Mouse (Mus musculus): ENCODE results near the gene Efna5. TPM values are rescaled to one million over a fixed set of nuclear protein-coding genes. Genes with fewer than 3 reads are reported as not detected.

The Efna5 gene
- total RNA-seq, 2 experiments from 2014 or later = 34.1 to 42.3 TPM

DNA sequence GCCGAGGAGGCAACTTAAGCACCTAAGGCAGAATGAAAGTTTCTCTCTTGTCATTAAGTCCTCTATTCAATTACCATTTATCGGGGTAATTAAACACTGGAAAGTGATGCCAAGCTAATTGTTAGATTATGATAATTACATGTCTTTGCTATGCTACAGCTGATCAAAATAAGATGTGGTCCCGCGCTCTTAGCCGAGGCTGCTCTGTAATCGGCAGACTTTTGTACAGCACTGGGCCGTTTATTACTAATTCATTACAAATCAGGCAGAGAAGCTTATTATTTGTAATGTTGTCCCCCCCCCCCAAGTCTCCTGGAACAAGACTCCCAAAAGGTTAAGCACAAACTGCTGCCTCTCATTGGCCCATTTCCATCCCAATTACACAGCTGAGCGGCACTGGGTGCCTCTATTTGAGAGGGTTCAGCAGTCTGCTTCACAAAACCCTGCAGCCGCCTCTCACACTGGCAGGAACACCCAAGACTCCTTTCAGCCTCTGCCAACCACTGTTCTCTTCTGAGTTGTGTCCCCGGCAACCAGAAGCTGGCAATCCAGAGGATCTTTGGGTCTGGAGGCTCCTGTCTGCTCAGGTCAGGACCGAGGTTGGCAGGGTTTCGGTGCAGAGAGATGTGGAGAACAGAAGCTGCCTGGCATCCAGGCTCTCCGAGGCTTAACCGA lies 221.5 kb downstream of the Efna5 start:
- DNase-seq (ENCODE audit: low spot score in 2 of 2) = peak; percentile 40 to 57

DNA sequence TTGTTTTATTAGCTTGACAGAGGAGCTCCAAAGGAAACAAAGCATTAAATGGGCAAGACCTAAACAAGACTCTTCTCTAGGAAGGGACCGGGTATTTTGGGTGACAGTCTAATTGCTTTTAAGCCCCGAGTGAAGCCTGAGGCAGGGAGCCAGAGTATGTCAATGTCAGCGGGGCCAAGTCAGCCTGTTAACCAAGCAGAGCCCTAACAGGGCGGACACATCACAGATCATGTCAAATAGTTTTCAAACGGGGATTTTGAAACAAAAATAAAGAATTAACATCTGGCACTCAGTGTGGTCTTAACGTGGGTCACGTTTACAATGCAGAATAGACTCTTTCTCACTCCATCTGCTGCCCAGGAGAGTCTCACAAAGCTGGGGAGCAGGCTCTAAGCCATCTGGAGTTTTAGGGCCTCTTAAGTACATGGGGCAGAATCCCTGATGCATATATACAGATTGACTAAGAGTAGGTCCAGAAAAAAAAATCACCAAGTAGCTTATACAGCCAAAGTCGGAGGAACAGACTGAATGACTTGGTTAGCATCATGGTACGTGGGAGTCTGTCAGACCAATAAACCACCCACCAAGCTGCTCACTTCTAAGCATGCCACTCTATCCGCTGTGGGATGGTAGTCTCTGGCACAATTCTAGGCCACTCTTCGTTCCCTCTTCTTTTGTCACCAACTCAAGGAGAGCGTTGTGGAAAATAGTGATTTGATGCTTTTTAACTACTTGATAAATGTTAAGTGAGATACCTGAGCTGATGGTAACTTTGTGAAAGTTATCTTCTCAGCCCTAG lies 223.1 kb downstream of the Efna5 start:
- DNase-seq (ENCODE audit: low spot score in 2 of 2) = no peak

DNA sequence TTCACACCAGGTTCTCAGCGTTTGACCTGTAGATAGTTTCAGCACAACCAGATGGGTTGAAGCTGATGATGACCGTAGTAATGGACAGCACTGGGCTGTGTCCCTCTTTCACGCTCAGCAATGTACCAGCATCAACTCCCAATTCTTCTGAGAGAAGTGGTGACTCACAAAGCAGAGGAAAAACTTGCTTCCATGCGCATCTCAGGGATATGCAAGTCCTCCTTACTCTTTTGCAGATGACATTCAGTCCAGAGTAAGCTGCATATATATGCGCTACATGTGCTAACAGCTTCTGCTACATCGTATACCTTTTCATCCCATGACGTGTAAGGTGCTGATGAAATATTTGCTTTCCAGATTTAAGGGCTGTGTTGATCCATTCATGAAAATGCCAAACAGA lies 224.1 kb downstream of the Efna5 start:
- no peak for DNase-seq (ENCODE audit: low spot score in 2 of 2)

- DNase-seq (ENCODE audit: low spot score in 2 of 2) = peak in 1 of 2 experiments; percentile 48
Measured at GRCm38 (mm10) chr17:62656591-62656990, 224.5 kb downstream of the Efna5 start.

DNA sequence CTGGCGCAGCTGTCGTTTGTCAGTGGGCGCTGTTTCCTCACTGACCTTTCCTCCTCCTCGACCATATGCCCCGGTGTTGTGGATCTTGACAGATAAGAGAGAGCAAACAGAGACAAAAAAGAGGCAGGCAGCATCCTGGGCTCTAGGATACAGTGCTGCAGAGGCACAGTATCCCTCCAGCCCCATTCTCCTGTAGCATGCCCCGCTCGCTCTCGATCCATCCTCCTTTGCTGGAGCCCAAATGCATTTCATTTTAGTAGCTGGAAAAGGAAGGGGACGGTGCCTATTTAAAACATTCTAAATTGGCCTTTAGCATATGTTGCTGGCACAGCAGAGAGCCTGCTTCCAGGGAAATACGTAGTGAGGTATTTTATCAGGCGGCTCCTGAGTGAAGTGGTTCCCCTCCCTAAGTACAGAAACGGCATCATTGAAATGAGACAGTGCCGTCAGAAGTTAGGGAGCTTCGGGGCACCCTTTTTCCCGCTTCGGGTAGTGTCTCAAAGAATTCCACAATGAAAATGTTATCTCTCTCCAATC lies 225.2 kb downstream of the Efna5 start:
- DNase-seq (ENCODE audit: low spot score in 2 of 2) = peak; percentile 32 to 36

- DNase-seq (ENCODE audit: low spot score in 2 of 2) = no peak
Measured at GRCm38 (mm10) chr17:62652451-62652850, 228.7 kb downstream of the Efna5 start.

DNA sequence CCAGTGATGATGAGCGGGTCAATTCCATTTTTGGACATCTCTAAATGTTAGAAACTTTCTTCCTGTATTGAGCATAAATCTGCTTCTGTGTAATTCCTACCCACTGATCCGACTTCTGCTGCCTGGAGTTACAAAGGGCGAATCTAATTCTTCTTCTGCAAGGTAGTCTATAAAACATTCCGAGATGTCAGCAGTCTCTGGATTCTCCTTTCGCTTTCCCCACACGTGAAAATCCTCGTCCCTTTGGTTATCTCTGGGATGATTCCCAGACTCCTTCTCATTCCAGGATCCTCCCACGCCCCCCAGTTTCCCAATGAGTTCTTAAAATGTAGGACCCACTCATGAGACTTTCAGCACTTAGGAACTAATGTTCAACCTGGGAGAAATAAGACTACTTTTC lies 229.4 kb downstream of the Efna5 start:
- DNase-seq (ENCODE audit: low spot score in 2 of 2) = no peak

GRCm38 (mm10) chr17:62649293-62649950 lies 231.7 kb downstream of the Efna5 start:
- peak in 1 of 2 experiments; percentile 22 for DNase-seq (ENCODE audit: low spot score in 2 of 2)

DNA sequence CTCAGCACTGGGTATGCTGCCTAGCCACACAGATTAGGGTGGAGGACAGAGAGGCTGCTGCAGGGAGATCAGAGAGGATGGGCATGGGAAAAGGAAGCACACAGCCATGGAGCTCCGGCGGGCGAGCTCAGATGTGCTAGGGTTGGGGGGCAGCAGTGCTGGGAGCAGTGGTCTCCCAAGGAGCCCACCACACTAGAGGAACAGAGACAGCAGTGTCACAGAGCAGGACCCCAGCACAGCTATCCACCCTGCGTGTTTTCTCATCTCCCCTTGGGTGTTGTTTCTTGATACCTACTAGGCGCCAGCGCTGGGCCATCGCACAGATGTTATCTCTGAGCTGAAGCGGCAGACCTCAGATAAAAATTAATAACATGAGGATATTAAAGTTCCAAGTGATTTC lies 234.3 kb downstream of the Efna5 start:
- no peak for DNase-seq (ENCODE audit: low spot score in 2 of 2)

- DNase-seq (ENCODE audit: low spot score in 2 of 2) = no peak
Measured at GRCm38 (mm10) chr17:62642447-62643145, 238.5 kb downstream of the Efna5 start.

DNA sequence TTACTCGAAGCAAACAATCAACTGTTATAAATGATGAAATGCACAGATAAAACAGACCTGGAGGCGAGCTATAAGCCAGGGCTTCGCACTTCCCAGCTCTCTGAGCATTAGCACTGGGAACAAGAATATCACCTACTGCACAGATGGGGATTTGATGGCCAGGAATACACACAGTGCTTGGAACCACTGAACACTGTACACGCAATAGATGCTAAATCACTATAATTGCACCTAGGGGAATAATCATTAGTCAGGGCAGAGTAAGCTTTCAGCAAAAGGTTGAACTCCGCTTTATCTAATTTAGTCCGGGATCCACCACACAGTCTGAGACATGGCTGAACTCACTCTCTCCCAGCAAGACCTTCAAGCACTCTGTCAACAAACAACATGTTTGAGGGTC lies 240.5 kb downstream of the Efna5 start:
- DNase-seq (ENCODE audit: low spot score in 2 of 2) = no peak

DNA sequence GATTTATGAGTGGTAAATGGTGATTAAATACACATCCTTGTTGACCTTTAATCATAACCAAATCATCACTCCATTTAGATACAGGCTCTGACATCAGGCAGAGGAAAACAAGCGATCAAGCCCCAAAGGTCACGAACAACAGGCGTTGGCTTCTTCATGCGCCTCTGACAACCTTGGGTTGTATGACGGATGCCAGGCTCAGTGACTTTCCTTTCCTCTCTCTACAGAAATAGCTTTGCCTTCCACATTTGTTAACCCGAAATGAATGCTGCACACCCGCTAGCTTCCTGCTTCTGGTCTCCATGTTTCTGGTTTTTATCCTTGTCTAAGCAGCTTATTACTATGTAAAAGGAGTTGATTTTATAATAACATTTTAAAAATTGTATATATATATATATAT lies 244.2 kb downstream of the Efna5 start:
- no peak for DNase-seq (ENCODE audit: low spot score in 2 of 2)

- no peak for DNase-seq (ENCODE audit: low spot score in 2 of 2)
Measured at GRCm38 (mm10) chr17:62634937-62635336, 246.2 kb downstream of the Efna5 start.

- no peak for DNase-seq (ENCODE audit: low spot score in 2 of 2)
Measured at GRCm38 (mm10) chr17:62628474-62628873, 252.6 kb downstream of the Efna5 start.

DNA sequence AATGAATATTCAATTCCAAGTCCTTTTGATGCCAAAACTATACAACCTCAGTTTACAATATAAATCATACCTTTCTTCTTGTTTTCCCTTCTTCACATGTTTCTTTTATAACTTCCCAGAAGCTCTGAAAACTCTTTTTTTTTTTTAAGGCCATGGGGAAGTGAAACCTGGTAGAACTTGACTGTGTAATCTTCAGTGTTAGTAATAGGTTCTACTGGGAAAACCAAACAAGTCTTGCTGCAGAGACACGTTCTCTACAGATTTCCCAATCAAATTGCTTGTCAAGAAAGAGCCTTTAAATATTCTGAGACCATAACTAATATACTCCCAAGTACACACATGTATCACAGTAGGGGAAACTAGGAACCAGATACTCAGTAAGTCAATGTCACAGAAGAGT lies 253.6 kb downstream of the Efna5 start:
- no peak for DNase-seq (ENCODE audit: low spot score in 2 of 2)

GRCm38 (mm10) chr17:62625646-62626020 lies 255.5 kb downstream of the Efna5 start:
- DNase-seq (ENCODE audit: low spot score in 2 of 2) = no peak

DNA sequence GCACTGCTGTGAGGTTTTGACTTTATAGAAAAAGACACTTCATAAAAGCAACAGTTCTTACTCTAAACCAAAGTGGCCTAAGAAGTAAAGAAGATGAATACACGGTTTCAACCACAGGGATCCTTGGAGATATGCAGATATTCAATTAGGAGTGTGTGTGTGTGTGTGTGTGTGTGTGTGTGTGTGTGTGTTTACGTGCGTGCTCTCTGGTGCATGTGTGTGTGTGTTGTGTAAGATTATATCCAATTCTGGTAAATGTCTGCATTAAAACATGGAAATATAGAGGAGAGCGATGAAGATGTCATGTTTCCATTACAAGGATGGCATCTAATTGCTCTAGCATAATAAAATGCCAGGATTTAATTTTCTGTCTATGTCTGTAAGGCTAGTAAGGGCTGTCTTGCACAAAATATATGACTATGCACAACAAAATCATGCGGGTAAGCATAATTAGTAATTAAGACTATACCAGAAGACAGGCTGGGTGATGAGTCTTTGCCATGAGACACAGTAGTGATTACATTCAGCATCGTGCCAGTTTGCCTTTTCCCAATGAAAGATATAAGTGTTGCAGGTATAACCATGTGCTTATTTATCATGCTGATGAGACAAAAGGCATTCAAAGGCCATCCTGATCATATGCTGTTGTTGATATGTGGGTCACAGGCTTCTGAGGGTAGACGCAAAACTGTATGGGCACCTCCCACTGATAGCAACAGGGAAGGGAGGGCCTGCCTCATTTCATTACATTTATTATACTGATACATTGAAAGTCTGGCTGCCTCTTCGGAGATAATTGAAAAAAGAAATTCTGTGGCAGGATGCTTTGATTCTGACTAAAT lies 256.1 kb downstream of the Efna5 start:
- DNase-seq (ENCODE audit: low spot score in 2 of 2) = no peak

GRCm38 (mm10) chr17:62623224-62623623 lies 257.9 kb downstream of the Efna5 start:
- no peak for DNase-seq (ENCODE audit: low spot score in 2 of 2)

DNA sequence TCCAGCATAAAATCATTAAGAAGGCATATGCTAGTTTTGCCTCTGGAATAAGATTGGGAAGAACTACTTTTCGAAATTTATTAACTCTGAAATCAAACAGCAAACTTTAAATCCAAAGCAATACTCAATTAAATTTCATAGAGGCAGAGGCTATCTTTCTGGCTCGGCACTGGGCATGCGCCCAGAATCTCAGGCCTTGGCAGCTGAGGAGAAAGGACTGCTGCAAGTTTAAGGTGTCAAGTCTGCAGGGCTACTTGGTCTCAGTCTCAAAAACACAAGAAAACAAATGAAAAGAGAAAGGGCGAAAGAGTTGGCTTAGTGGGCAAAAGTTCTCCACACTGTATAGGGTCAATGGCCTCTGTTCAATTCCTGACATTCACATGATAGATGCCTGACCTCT lies 258.6 kb downstream of the Efna5 start:
- no peak for DNase-seq (ENCODE audit: low spot score in 2 of 2)

GRCm38 (mm10) chr17:62615159-62615558 lies 266.0 kb downstream of the Efna5 start:
- no peak for DNase-seq (ENCODE audit: low spot score in 2 of 2)
